In genomic region chr1:78322098-78322778, GRCm38 (mm10) we compare ENCODE assay signal across 21 mouse cellular contexts. TPM values are rescaled to one million over a fixed set of nuclear protein-coding genes. Genes with fewer than 3 reads are reported as not detected.
A peak's percentile ranks its signal among the peaks of the same experiment; 100 is the strongest.
DNase-seq lines count a peak whose midpoint lies in the region; ATAC-seq and TF ChIP-seq lines count a peak whose summit lies in the region.
"Had no signal": no experiment of that assay in that cellular context is flagged by ENCODE, and none has a peak within 500 bp of the region (broad histone marks: within the 10 kb centered on the region; RNA-seq: fewer than 3 reads in every experiment).

No protein-coding gene starts in this region.

- DNase-seq in heart, adult 11 months = peak; percentile 72
- DNase-seq in heart, embryonic 10.5 days (ENCODE audit: low spot score) = no peak
- DNase-seq in intestine, embryonic 14.5 days (ENCODE audit: low spot score) = peak; percentile 71
- DNase-seq in thymus, postnatal 36 days = no peak
- DNase-seq in left cerebral cortex, adult 8-10 months (ENCODE audit: low spot score in 2 of 2) = no peak
- no peak for DNase-seq in forebrain, embryonic 10.5 days (ENCODE audit: extremely low spot score, low spot score)
- DNase-seq: adrenal gland, adult 2 months; cerebellum, adult 9-11 months; embryo, embryonic 11 days; gastrocnemius, adult 2 months; heart, adult 18-20 months; heart, postnatal 36 days; layer of hippocampus, adult 9-11 months; lung, postnatal 14 days; right cerebral cortex, postnatal 25 days; thymus, postnatal 4 days had no signal

- WGBS in heart, embryonic 10.5 days = 63% methylated on average over 7 of the region's 7 CpGs
- WGBS in intestine, embryonic 14.5 days = 48% methylated on average over 7 of the region's 7 CpGs
- WGBS in kidney, embryonic 15.5 days = 44% methylated on average over 7 of the region's 7 CpGs
- 17% methylated on average over 7 of the region's 7 CpGs for WGBS in small intestine, adult 2 months
- 83% methylated on average over 7 of the region's 7 CpGs for WGBS in forebrain, embryonic 10.5 days

- H3K36me3 ChIP-seq in heart, embryonic 10.5 days = no peaks in the 10 kb centered on the region
- H3K36me3 ChIP-seq in intestine, embryonic 14.5 days (ENCODE audit: control insufficient read depth, insufficient read depth, low read length) = no peaks in the 10 kb centered on the region
- no peaks in the 10 kb centered on the region for H3K36me3 ChIP-seq in kidney, embryonic 15.5 days
- peaks cover 5% of the 10 kb centered on the region for H3K36me3 ChIP-seq in small intestine, adult 2 months (ENCODE audit: control insufficient read depth, insufficient read depth, low read length)
- no peaks in the 10 kb centered on the region for H3K36me3 ChIP-seq in forebrain, embryonic 10.5 days (replicated peaks)
- H3K36me3 ChIP-seq: liver, embryonic 15.5 days; midbrain, embryonic 10.5 days had no signal

- 0 out of 2 replicates have a peak, but pooled peaks cover 5% of the 10 kb centered on the region for H3K27me3 ChIP-seq in heart, embryonic 10.5 days (ENCODE audit: insufficient read depth, poor library complexity, severe bottlenecking)
- H3K27me3 ChIP-seq in intestine, embryonic 14.5 days (replicated peaks; ENCODE audit: control insufficient read depth, insufficient read depth, low read length) = no peaks in the 10 kb centered on the region
- H3K27me3 ChIP-seq in kidney, embryonic 15.5 days = no peaks in the 10 kb centered on the region
- H3K27me3 ChIP-seq in small intestine, adult 2 months (ENCODE audit: control insufficient read depth, insufficient read depth, low read length) = no peaks in the 10 kb centered on the region
- H3K27me3 ChIP-seq in forebrain, embryonic 10.5 days (ENCODE audit: poor library complexity, severe bottlenecking) = peaks cover 5% of the 10 kb centered on the region; the same call in 1 of the 2 replicates
- H3K27me3 ChIP-seq: liver, embryonic 15.5 days had no signal

- H3K9ac ChIP-seq in intestine, embryonic 14.5 days (ENCODE audit: low read length) = no peak overlapping the region
- no peak overlapping the region for H3K9ac ChIP-seq in kidney, embryonic 15.5 days
- H3K9ac ChIP-seq: hindbrain, embryonic 14.5 days; liver, embryonic 15.5 days had no signal

- peak; percentile 54 for ATAC-seq in intestine, embryonic 14.5 days (replicated peaks; ENCODE audit: low FRiP score, low TSS enrichment, low read depth)
- peak; percentile 79 for ATAC-seq in kidney, embryonic 15.5 days (replicated peaks; ENCODE audit: low FRiP score)

- H3K27ac ChIP-seq in heart, embryonic 10.5 days = no peak overlapping the region
- H3K27ac ChIP-seq in intestine, embryonic 14.5 days (ENCODE audit: low read depth) = peak overlapping the region; percentile 54
- peak overlapping the region; percentile 81 for H3K27ac ChIP-seq in kidney, embryonic 15.5 days
- peak overlapping the region; percentile 73 for H3K27ac ChIP-seq in small intestine, adult 2 months (ENCODE audit: insufficient read depth, low read depth, low read length)
- no peak overlapping the region for H3K27ac ChIP-seq in forebrain, embryonic 10.5 days
- H3K27ac ChIP-seq: gastrocnemius, adult 2 months; hindbrain, embryonic 14.5 days; liver, embryonic 15.5 days; midbrain, embryonic 10.5 days had no signal

- no peak for TF ChIP-seq CTCF in small intestine, adult 2 months (IDR thresholded peaks at IDR 0.05; ENCODE audit: extremely low read depth, insufficient read length, insufficient replicate concordance, low read depth, low read length)

- no peaks in the 10 kb centered on the region for H3K9me3 ChIP-seq in heart, embryonic 10.5 days
- no peaks in the 10 kb centered on the region for H3K9me3 ChIP-seq in intestine, embryonic 14.5 days (ENCODE audit: control insufficient read depth, low read length)
- H3K9me3 ChIP-seq in kidney, embryonic 15.5 days (replicated peaks) = no peaks in the 10 kb centered on the region
- no peaks in the 10 kb centered on the region for H3K9me3 ChIP-seq in forebrain, embryonic 10.5 days
- H3K9me3 ChIP-seq: liver, embryonic 15.5 days; midbrain, embryonic 10.5 days had no signal

- TF ChIP-seq POLR2A in small intestine, adult 2 months (IDR thresholded peaks at IDR 0.05; ENCODE audit: low read depth, low read length) = no peak

- no peak overlapping the region for H3K4me3 ChIP-seq in heart, embryonic 10.5 days
- no peak overlapping the region for H3K4me3 ChIP-seq in intestine, embryonic 14.5 days (ENCODE audit: low read depth, low read length)
- H3K4me3 ChIP-seq in kidney, embryonic 15.5 days (replicated peaks) = no peak overlapping the region
- 0 out of 2 replicates have a peak overlapping the region, but pooled peaks have one; percentile 3 for H3K4me3 ChIP-seq in small intestine, adult 2 months (ENCODE audit: low read depth, low read length)
- no peak overlapping the region for H3K4me3 ChIP-seq in forebrain, embryonic 10.5 days
- H3K4me3 ChIP-seq: gastrocnemius, adult 2 months; liver, embryonic 15.5 days; midbrain, embryonic 10.5 days had no signal

- H3K4me1 ChIP-seq in heart, embryonic 10.5 days = no peaks in the 10 kb centered on the region
- no peaks in the 10 kb centered on the region for H3K4me1 ChIP-seq in intestine, embryonic 14.5 days (replicated peaks; ENCODE audit: control insufficient read depth, insufficient read depth, low read length)
- H3K4me1 ChIP-seq in kidney, embryonic 15.5 days = peaks cover 26% of the 10 kb centered on the region
- H3K4me1 ChIP-seq in small intestine, adult 2 months (ENCODE audit: control insufficient read depth, insufficient read depth, insufficient read length, low read length) = peaks cover 24% of the 10 kb centered on the region; the same call in 1 of the 2 replicates
- H3K4me1 ChIP-seq in forebrain, embryonic 10.5 days = no peaks in the 10 kb centered on the region
- H3K4me1 ChIP-seq: liver, embryonic 15.5 days; midbrain, embryonic 10.5 days had no signal

- H3K4me2 ChIP-seq in intestine, embryonic 14.5 days (ENCODE audit: low read length) = peak overlapping the region; percentile 8; the same call in 1 of the 2 replicates
- H3K4me2 ChIP-seq in kidney, embryonic 15.5 days = peak overlapping the region; percentile 36
- H3K4me2 ChIP-seq: hindbrain, embryonic 14.5 days; liver, embryonic 15.5 days had no signal

RNA-seq across cellular contexts. Expression of gene Sgpp2, which starts 12.1 kb away (rescaled TPM):
- polyA plus RNA-seq in heart, embryonic 10.5 days (2016; fragmentation: Nextera tagmentation; extraction: Ambion mirVana) = 0.11 and 0.65 TPM in 2 replicates
- 37.8 and 43.2 TPM in 2 replicates for polyA plus RNA-seq in intestine, embryonic 14.5 days (2014; fragmentation: Nextera tagmentation; extraction: Ambion mirVana)
- 20.0 and 21.7 TPM in 2 replicates for polyA plus RNA-seq in kidney, embryonic 15.5 days (2015; fragmentation: Nextera tagmentation; extraction: Ambion mirVana)
- polyA plus RNA-seq in small intestine, adult 2 months (2012; rRNA removed) = 23.7 and 24.8 TPM in 2 replicates
- 10 to 100 TPM; 12.1 to 14.9 (median 13.5) TPM for total RNA-seq in left cerebral cortex, adult 8-10 months (2022)
- 5.9 and 7.5 TPM in 2 replicates for polyA plus RNA-seq in forebrain, embryonic 10.5 days (2016; fragmentation: Nextera tagmentation; extraction: Ambion mirVana)
- total RNA-seq: gastrocnemius, adult 2 months had no signal

Comparison
In these comparisons a context has a peak if more than half of its experiments do, and no peak if none do; other contexts are left out.
1. DNase-seq: peak in heart, adult 11 months (single experiment) and intestine, embryonic 14.5 days (single experiment); none in heart, embryonic 10.5 days (single experiment), thymus, postnatal 36 days (0 of 2), left cerebral cortex, adult 8-10 months (0 of 2) and forebrain, embryonic 10.5 days (single experiment).
2. H3K27ac ChIP-seq: peak in intestine, embryonic 14.5 days (single experiment), kidney, embryonic 15.5 days (single experiment) and small intestine, adult 2 months (single experiment); none in heart, embryonic 10.5 days (single experiment) and forebrain, embryonic 10.5 days (single experiment).